Mouse (Mus musculus): ENCODE results near the gene St3gal5.

DNA sequence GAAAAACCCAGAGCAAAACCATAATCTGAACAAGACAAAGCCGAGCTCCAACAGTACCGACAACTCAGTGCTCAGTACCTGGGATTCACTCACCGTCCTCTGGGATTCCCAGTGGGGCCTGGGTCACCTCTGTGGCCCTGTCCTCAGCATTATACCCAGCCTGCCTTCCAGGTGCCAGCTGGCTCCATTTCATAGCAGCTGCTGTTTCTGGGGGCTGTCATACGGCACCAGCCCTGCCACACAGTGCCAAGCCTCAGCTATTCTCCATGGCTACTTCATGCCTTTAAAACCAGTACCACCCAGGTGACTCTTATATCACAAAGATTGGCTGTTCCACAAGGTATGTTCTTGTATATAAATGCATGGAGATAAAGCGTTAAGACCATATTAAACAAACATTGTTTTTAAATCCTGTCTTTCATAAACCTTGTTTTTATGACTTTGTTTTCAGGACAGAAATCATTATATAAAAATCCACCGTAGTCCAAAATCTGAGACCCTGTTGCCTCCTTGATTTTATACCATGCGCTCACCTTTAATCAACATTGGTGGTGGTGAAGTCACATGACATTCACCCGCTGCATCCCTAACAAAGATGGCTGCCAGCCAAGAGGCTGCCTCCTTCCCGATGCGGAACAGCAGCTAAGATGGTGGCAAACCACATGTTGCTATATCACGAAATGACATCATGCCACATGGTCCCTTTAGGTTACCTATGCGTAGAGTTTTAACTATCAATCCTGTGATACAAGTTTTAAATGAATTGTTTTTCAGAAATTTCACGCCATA is 27.1 kb downstream of the St3gal5 start:
- TF ChIP-seq GATA1 (IDR thresholded peaks at IDR 0.05; ENCODE audit: borderline replicate concordance, low read length) = no peak
- no peak for TF ChIP-seq FLI1 (IDR thresholded peaks at IDR 0.05; ENCODE audit: low read length)

All from megakaryocyte, embryonic 14.5 days (primary cell).